Mouse (Mus musculus) lung, embryonic 14.5 days (tissue): ENCODE data around the gene Gda. TPM values are rescaled to one million over a fixed set of nuclear protein-coding genes. Genes with fewer than 3 reads are reported as not detected.

Source experiments
- ATAC-seq: fragments of 200-750 bp; cut with Nextera tagmentation; 2 replicates; pipeline ENCODE4 v1.8.0; 2017; ENCODE audit warnings: mild to moderate bottlenecking, moderate TSS enrichment, moderate library complexity; ENCODE audit not compliant: insufficient read depth
- DNase-seq: peaks from one replicate; pipeline ENCODE4 v3.0.0-alpha.2; 2015
- H3K27ac ChIP-seq: fragments of 300-500 bp; sonication (generic); 2 replicates; pipeline ENCODE4 v1.5.1; 2014; ENCODE audit warnings: low read depth, mild to moderate bottlenecking, moderate library complexity
- H3K27me3 ChIP-seq: fragments of 300-500 bp; sonication (generic); 2 replicates; pipeline ENCODE4 v1.6.1; 2014; ENCODE audit warnings: low read length, control low read depth; ENCODE audit not compliant: insufficient read depth
- H3K36me3 ChIP-seq: fragments of 300-500 bp; sonication (generic); 2 replicates; pipeline ENCODE4 v1.6.1; 2014; ENCODE audit warnings: control low read depth; ENCODE audit not compliant: insufficient read depth
- H3K4me1 ChIP-seq: fragments of 300-500 bp; sonication (generic); 2 replicates; pipeline ENCODE4 v1.6.1; 2014; ENCODE audit warnings: antibody characterized with exemption, control low read depth; ENCODE audit not compliant: insufficient read depth
- H3K4me2 ChIP-seq: fragments of 300-500 bp; sonication (generic); 2 replicates; pipeline ENCODE4 v1.6.1; 2014; ENCODE audit warnings: mild to moderate bottlenecking
- H3K4me3 ChIP-seq: fragments of 300-500 bp; sonication (generic); 2 replicates; pipeline ENCODE4 v1.5.1; 2014; ENCODE audit warnings: low read depth, low read length
- H3K9ac ChIP-seq: fragments of 300-500 bp; sonication (generic); 2 replicates; pipeline ENCODE4 v1.6.1; 2014
- H3K9me3 ChIP-seq: fragments of 300-500 bp; sonication (generic); 2 replicates; pipeline ENCODE4 v1.6.1; 2016; ENCODE audit warnings: low read depth, low read length, control low read depth
- CTCF ChIP-seq: IDR thresholded peaks from 2 replicates; pipeline ENCODE4 v1.5.1; 2016; ENCODE audit warnings: antibody characterized with exemption, low read depth
- WGBS: fragments of 180-500 bp; shearing (Covaris S2); extraction: QIAGEN DNeasy Blood & Tissue Kit; methylation state at CpG from one replicate; pipeline ENCODE4 v1.1.7; 2014; 5-methylcytosine and 5-hydroxymethylcytosine counted together
- polyA plus RNA-seq: library from polyadenylated mRNA; unstranded; fragments of >200 nt; fragmentation: Nextera tagmentation; extraction: Ambion mirVana; gene quantifications from 2 replicates; pipeline ENCODE4 v1.2.1, GENCODE M21; 2014

Gene Gda
- polyA plus RNA-seq, 1 experiment from 2014 or later, result 0.26 TPM

DNA sequence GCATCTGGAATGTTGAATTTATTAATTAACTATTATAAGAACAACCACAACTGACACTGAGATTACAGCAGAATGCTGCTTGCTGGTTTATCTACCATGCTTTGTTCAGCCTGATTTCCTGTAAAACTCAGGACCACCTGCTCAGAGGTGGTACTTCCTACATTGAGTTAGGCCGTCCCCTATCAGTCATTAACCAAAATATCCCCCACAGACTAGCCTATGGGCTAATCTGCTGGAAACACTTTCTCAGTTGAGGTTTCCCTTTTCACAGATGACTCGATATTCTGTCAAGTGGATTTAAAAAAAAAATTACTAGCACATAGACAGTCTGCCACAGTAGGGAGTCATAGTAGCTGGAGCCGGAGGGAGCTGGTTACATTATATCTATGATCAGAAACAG is 31.5 kb downstream of the Gda start:
- Histone ChIP-seq H3K27me3 (no peaks in the 10 kb centered on the region), H3K9me3 (no peaks in the 10 kb centered on the region), H3K9ac (no peak overlapping the region), H3K4me1 (no peaks in the 10 kb centered on the region), H3K36me3 (no peaks in the 10 kb centered on the region), H3K4me3 (no peak overlapping the region), H3K27ac (no peak overlapping the region), H3K4me2 (no peak overlapping the region)
- TF ChIP-seq CTCF, result no peak
- 68% methylated on average over 3 of the region's 3 CpGs for WGBS
- ATAC-seq, result no peak
- no peak for DNase-seq

GRCm38 (mm10) chr19:21440841-21441240 is 32.4 kb downstream of the Gda start:
- H3K27me3 ChIP-seq, result no peaks in the 10 kb centered on the region
- H3K4me1 ChIP-seq, result no peaks in the 10 kb centered on the region
- no peak overlapping the region for H3K27ac ChIP-seq
- H3K4me3 ChIP-seq, result no peak overlapping the region
- no peaks in the 10 kb centered on the region for H3K36me3 ChIP-seq
- H3K4me2 ChIP-seq, result no peak overlapping the region
- TF ChIP-seq CTCF, result no peak
- DNase-seq, result no peak
- ATAC-seq, result no peak
- 81% methylated on average over 6 of the region's 6 CpGs for WGBS
- H3K9me3 ChIP-seq, result no peaks in the 10 kb centered on the region
- H3K9ac ChIP-seq, result no peak overlapping the region

DNA sequence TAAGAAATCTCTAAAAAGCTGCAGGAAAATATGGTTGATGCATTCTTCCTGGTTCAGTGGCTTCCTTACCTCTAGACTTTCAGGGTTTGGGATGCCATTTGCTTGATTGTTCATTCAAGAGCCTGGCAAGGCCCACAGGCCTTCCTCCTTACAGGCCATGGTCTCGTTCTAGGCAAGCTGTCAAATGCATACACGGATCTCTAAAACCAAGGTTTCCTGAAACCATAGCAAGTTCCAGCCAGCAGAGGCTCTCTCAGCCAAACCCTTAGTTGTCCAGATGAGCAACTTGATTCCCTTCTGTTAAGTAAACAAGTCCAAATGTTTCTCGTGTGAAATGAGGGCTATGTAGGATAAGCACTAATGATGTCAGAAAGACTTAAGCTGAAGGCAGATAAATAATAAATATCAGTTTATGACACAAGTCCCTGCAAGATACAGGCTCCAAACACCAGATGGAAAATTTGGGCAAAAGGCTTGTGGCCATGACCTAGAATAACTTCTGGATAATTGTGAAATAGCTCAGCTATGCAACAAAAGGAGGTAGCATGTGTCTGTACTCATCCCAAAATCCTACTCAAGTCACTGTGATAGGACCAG is 34.0 kb downstream of the Gda start:
- 33% methylated on average over 3 of the region's 3 CpGs for WGBS
- peak; percentile 35 for DNase-seq
- H3K4me1 ChIP-seq, result no peaks in the 10 kb centered on the region

DNA sequence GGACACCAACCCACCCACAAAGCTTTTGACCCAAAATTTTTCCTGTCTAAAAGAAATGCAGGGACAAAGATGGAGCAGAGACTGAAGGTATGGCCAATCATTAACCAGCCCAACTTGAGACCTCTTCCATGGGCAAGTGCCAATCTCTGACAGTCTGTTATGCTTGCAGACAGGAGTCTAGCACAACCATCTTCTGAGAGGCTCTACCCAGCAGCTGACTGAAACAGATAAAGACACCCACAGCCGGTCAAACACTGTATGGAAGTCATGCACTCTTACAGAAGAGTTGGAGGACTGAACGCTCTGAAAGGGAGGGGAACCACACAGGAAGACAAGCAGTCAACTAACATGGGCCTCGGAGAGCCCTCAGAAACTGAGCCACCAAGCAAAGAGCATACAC is 36.7 kb downstream of the Gda start:
- Histone ChIP-seq H3K9ac (no peak overlapping the region), H3K27me3 (no peaks in the 10 kb centered on the region), H3K4me1 (no peaks in the 10 kb centered on the region), H3K27ac (no peak overlapping the region), H3K36me3 (no peaks in the 10 kb centered on the region), H3K9me3 (no peaks in the 10 kb centered on the region), H3K4me2 (no peak overlapping the region), H3K4me3 (no peak overlapping the region)
- no peak for DNase-seq
- 80% methylated on average over 3 of the region's 3 CpGs for WGBS
- ATAC-seq, result no peak
- TF ChIP-seq CTCF, result no peak

More for the DNA sequence above, 34.0 kb downstream of the Gda start:
- Histone ChIP-seq H3K4me3 (no peak overlapping the region), H3K27me3 (no peaks in the 10 kb centered on the region), H3K27ac (no peak overlapping the region), H3K9me3 (no peaks in the 10 kb centered on the region), H3K9ac (no peak overlapping the region), H3K4me2 (no peak overlapping the region), H3K36me3 (no peaks in the 10 kb centered on the region)
- ATAC-seq, result no peak
- TF ChIP-seq CTCF, result peak; percentile 3; the same call in 1 of the 2 replicates

GRCm38 (mm10) chr19:21433348-21433747 is 39.9 kb downstream of the Gda start:
- H3K4me1 ChIP-seq, result no peaks in the 10 kb centered on the region
- H3K9ac ChIP-seq, result no peak overlapping the region
- H3K4me2 ChIP-seq, result no peak overlapping the region
- no peak for TF ChIP-seq CTCF
- no peak for DNase-seq
- no peaks in the 10 kb centered on the region for H3K27me3 ChIP-seq
- no peaks in the 10 kb centered on the region for H3K36me3 ChIP-seq
- 72% methylated on average over 4 of the region's 4 CpGs for WGBS
- H3K4me3 ChIP-seq, result no peak overlapping the region
- H3K27ac ChIP-seq, result no peak overlapping the region
- H3K9me3 ChIP-seq, result no peaks in the 10 kb centered on the region
- no peak for ATAC-seq

GRCm38 (mm10) chr19:21432879-21433278 is 40.4 kb downstream of the Gda start:
- H3K27ac ChIP-seq, result no peak overlapping the region
- DNase-seq, result no peak
- no peaks in the 10 kb centered on the region for H3K27me3 ChIP-seq
- no peaks in the 10 kb centered on the region for H3K9me3 ChIP-seq
- 71% methylated on average over 2 of the region's 2 CpGs for WGBS
- no peak for ATAC-seq
- H3K4me2 ChIP-seq, result no peak overlapping the region
- no peaks in the 10 kb centered on the region for H3K4me1 ChIP-seq
- TF ChIP-seq CTCF, result no peak
- no peak overlapping the region for H3K9ac ChIP-seq
- no peak overlapping the region for H3K4me3 ChIP-seq
- no peaks in the 10 kb centered on the region for H3K36me3 ChIP-seq

DNA sequence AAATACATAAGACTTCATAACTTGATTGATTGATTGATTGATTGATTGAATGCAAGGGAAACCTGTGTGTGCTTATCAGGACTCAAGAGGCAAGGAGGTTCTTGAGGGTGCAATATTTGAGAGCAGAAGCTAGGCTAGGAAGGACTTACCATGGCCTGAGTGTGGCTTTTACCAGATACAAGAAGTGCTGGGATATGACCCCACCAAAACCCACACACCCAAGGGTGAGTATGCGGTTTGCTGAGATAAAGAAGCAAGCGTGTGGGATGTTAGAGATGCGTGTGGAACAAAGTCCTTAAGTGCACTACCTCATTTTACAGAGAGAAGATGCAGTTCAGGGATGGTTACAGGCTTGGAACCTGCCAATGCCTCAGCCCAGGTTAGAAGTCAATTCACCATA is 41.0 kb downstream of the Gda start:
- no peak for TF ChIP-seq CTCF

More for the DNA sequence above, 41.0 kb downstream of the Gda start:
- Histone ChIP-seq H3K27ac (no peak overlapping the region), H3K4me2 (no peak overlapping the region), H3K36me3 (no peaks in the 10 kb centered on the region), H3K9ac (no peak overlapping the region), H3K4me1 (no peaks in the 10 kb centered on the region), H3K4me3 (no peak overlapping the region), H3K27me3 (no peaks in the 10 kb centered on the region), H3K9me3 (no peaks in the 10 kb centered on the region)
- WGBS, result 89% methylated on average over 3 of the region's 3 CpGs
- no peak for ATAC-seq
- no peak for DNase-seq
